Mouse (Mus musculus) liver, postnatal 0 days (tissue): ENCODE results near the gene Cntnap4. TPM values are rescaled to one million over a fixed set of nuclear protein-coding genes. Genes with fewer than 3 reads are reported as not detected.
"Not testable (repeated sequence)": the region's sequence is repeated elsewhere in the genome, so short reads cannot be mapped to it uniquely, and the experiment has no call there.

Experiments used
- ATAC-seq: fragments of 200-750 bp; cut with Nextera tagmentation; 2 replicates; pipeline ENCODE4 v1.8.0; 2017; ENCODE audit warnings: mild to moderate bottlenecking, moderate library complexity
- DNase-seq: peaks from one replicate; pipeline ENCODE4 v3.0.0-alpha.2; 2016
- H3K27ac ChIP-seq: fragments of 300-500 bp; sonication (generic); 2 replicates; pipeline ENCODE4 v1.5.1; 2014; ENCODE audit warnings: antibody characterized with exemption, moderate library complexity, mild to moderate bottlenecking, low read depth
- H3K27me3 ChIP-seq: fragments of 300-500 bp; sonication (generic); 2 replicates; pipeline ENCODE4 v1.6.1; 2014; ENCODE audit warnings: low read length, control low read depth, mixed read lengths; ENCODE audit not compliant: insufficient read depth
- H3K36me3 ChIP-seq: fragments of 300-500 bp; sonication (generic); replicated peaks from 2 replicates; pipeline ENCODE4 v1.6.1; 2014; ENCODE audit warnings: mild to moderate bottlenecking, control low read depth, low read length, moderate library complexity, mixed read lengths; ENCODE audit not compliant: insufficient read depth
- H3K4me1 ChIP-seq: fragments of 300-500 bp; sonication (generic); 2 replicates; pipeline ENCODE4 v1.6.1; 2014; ENCODE audit warnings: antibody characterized with exemption, mild to moderate bottlenecking, control low read depth; ENCODE audit not compliant: insufficient read depth
- H3K4me2 ChIP-seq: fragments of 300-500 bp; sonication (generic); 2 replicates; pipeline ENCODE4 v1.6.1; 2014; ENCODE audit warnings: low read depth, mild to moderate bottlenecking, low read length, moderate library complexity, mixed read lengths
- H3K4me3 ChIP-seq: fragments of 300-500 bp; sonication (generic); 2 replicates; pipeline ENCODE4 v1.5.1; 2014; ENCODE audit warnings: low read depth, low read length
- H3K9ac ChIP-seq: fragments of 300-500 bp; sonication (generic); replicated peaks from 2 replicates; pipeline ENCODE4 v1.6.1; 2014; ENCODE audit warnings: mild to moderate bottlenecking, moderate library complexity
- H3K9me3 ChIP-seq: fragments of 300-500 bp; sonication (generic); 2 replicates; pipeline ENCODE4 v1.6.1; 2016; ENCODE audit warnings: mild to moderate bottlenecking, control low read depth, low read length, mixed read lengths
- CTCF ChIP-seq: sonication (generic); IDR thresholded peaks from 2 replicates; pipeline ENCODE4 v1.5.1; 2016; ENCODE audit warnings: antibody characterized with exemption, low read depth
- EP300 ChIP-seq: IDR thresholded peaks from 2 replicates; pipeline ENCODE4 v1.6.1; 2016; ENCODE audit warnings: antibody characterized with exemption, low read depth, mild to moderate bottlenecking
- WGBS: fragments of 180-500 bp; shearing (Covaris S2); extraction: QIAGEN DNeasy Blood & Tissue Kit; methylation state at CpG from one replicate; pipeline ENCODE4 v1.1.7; 2014; ENCODE audit not compliant: insufficient replicate concordance; 5-methylcytosine and 5-hydroxymethylcytosine counted together
- polyA plus RNA-seq: library from polyadenylated mRNA; unstranded; fragments of >200 nt; fragmentation: Nextera tagmentation; extraction: Ambion mirVana; gene quantifications from 2 replicates; pipeline ENCODE4 v1.2.1, GENCODE M21; 2015

Cntnap4 gene
- polyA plus RNA-seq, 1 experiment from 2014 or later, result not detected

- Histone ChIP-seq H3K9me3 (no peaks in the 10 kb centered on the region), H3K9ac (no peak overlapping the region), H3K4me3 (no peak overlapping the region), H3K4me1 (no peaks in the 10 kb centered on the region), H3K27me3 (no peaks in the 10 kb centered on the region), H3K4me2 (no peak overlapping the region), H3K36me3 (no peaks in the 10 kb centered on the region), H3K27ac (no peak overlapping the region)
- WGBS, result 73% methylated on average over 4 of the region's 4 CpGs
- TF ChIP-seq EP300 (no peak), CTCF (no peak)
- DNase-seq (no peak), ATAC-seq (no peak)
These were observed 173.5 kb downstream of the Cntnap4 start for GRCm38 (mm10) chr8:112743331-112743730.

GRCm38 (mm10) chr8:112747296-112747695 lies 177.5 kb downstream of the Cntnap4 start:
- Histone ChIP-seq H3K36me3 (no peaks in the 10 kb centered on the region), H3K4me3 (no peak overlapping the region), H3K9ac (no peak overlapping the region), H3K9me3 (no peaks in the 10 kb centered on the region), H3K27me3 (no peaks in the 10 kb centered on the region), H3K27ac (no peak overlapping the region), H3K4me1 (no peaks in the 10 kb centered on the region), H3K4me2 (no peak overlapping the region)
- TF ChIP-seq CTCF (no peak), EP300 (no peak)
- 72% methylated on average over 5 of the region's 5 CpGs for WGBS
- DNase-seq, result no peak
- ATAC-seq, result no peak

- DNase-seq, result no peak
- Histone ChIP-seq H3K9me3 (no peaks in the 10 kb centered on the region), H3K27ac (no peak overlapping the region), H3K4me3 (no peak overlapping the region), H3K4me1 (no peaks in the 10 kb centered on the region), H3K36me3 (no peaks in the 10 kb centered on the region), H3K4me2 (no peak overlapping the region), H3K27me3 (no peaks in the 10 kb centered on the region), H3K9ac (no peak overlapping the region)
- no peak for ATAC-seq
- WGBS, result 67% methylated on average over 4 of the region's 4 CpGs
- TF ChIP-seq EP300 (no peak), CTCF (no peak)
These were observed 185.3 kb downstream of the Cntnap4 start for GRCm38 (mm10) chr8:112755171-112755570.

GRCm38 (mm10) chr8:112803058-112803457 lies 233.2 kb downstream of the Cntnap4 start:
- Histone ChIP-seq H3K27ac (no peak overlapping the region), H3K36me3 (no peaks in the 10 kb centered on the region), H3K9me3 (peaks cover 5% of the 10 kb centered on the region), H3K4me2 (no peak overlapping the region), H3K27me3 (no peaks in the 10 kb centered on the region), H3K4me1 (no peaks in the 10 kb centered on the region), H3K4me3 (no peak overlapping the region), H3K9ac (no peak overlapping the region)
- DNase-seq, result no peak
- no peak for ATAC-seq
- WGBS, result 92% methylated on average over 17 of the region's 17 CpGs
- no peak for TF ChIP-seq EP300
- TF ChIP-seq CTCF, result no peak

- WGBS, result 56% methylated on average over 5 of the region's 6 CpGs
- no peak for ATAC-seq
These were observed 239.5 kb downstream of the Cntnap4 start for GRCm38 (mm10) chr8:112809382-112809781.

GRCm38 (mm10) chr8:112841057-112841456 lies 271.2 kb downstream of the Cntnap4 start:
- Histone ChIP-seq H3K4me3 (no peak overlapping the region), H3K36me3 (no peaks in the 10 kb centered on the region), H3K4me2 (no peak overlapping the region), H3K4me1 (no peaks in the 10 kb centered on the region), H3K27me3 (no peaks in the 10 kb centered on the region), H3K27ac (no peak overlapping the region), H3K9me3 (no peaks in the 10 kb centered on the region), H3K9ac (no peak overlapping the region)
- DNase-seq (no peak), ATAC-seq (no peak)
- WGBS, result 53% methylated on average over 2 of the region's 2 CpGs
- TF ChIP-seq CTCF, result no peak

More at GRCm38 (mm10) chr8:112809382-112809781, 239.5 kb downstream of the Cntnap4 start:
- Histone ChIP-seq H3K4me3 (no peak overlapping the region), H3K9ac (no peak overlapping the region), H3K27ac (no peak overlapping the region), H3K4me1 (no peaks in the 10 kb centered on the region), H3K36me3 (no peaks in the 10 kb centered on the region), H3K9me3 (no peaks in the 10 kb centered on the region), H3K4me2 (no peak overlapping the region), H3K27me3 (no peaks in the 10 kb centered on the region)
- no peak for TF ChIP-seq EP300
- TF ChIP-seq CTCF, result no peak
- DNase-seq, result no peak

- not testable (repeated sequence) for H3K27ac ChIP-seq, H3K9me3 ChIP-seq, H3K27me3 ChIP-seq, H3K4me2 ChIP-seq, H3K4me3 ChIP-seq, DNase-seq, H3K4me1 ChIP-seq, ATAC-seq, H3K9ac ChIP-seq, H3K36me3 ChIP-seq
- 73% methylated on average over 1 of the region's 1 CpGs for WGBS
These were observed 279.7 kb downstream of the Cntnap4 start for GRCm38 (mm10) chr8:112849541-112849940.
